ENCODE assay signal across 14 mouse cellular contexts in the genomic region with DNA sequence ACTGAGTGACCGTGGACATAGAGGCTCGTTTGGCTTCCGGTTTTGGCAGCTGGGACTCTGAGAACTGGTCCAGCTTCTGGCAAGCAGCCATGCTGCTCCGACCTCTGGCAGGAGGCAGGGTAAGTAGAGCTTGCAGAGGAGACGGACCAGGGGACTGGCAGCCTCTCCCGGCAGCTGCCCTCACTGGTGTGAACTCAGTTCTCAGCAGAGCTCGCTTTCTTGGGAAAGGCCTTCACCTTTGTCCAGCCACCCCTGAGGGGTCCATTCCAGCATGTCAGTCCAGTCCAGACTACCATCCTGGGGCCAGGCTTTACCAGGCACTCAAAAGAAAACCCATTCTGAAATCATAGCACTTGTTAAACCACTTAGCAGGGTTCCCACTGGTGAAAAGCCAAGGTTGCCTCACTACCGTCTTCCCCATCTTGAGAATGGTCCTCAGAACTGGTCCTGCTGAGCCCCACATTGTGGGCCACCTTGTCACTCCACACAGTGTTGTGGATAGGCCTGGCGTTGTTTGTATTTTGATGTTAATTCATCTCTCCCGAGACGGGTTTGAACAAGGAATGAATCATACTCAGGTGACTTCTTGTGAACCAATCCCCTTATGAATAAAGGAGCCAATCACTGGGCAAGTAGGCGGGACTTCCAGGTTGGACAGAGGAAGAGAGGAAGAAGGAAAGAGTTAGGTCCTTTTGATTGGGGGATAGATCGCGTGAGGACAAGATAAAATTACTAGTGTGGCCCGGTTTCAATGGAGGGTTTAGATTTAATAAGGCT. TPM values are rescaled to one million over a fixed set of nuclear protein-coding genes. Genes with fewer than 3 reads are reported as not detected.
DNase-seq lines count a peak whose midpoint lies in the region; ATAC-seq and TF ChIP-seq lines count a peak whose summit lies in the region.
"Had no signal": no experiment of that assay in that cellular context is flagged by ENCODE, and none has a peak within 500 bp of the region (broad histone marks: within the 10 kb centered on the region; RNA-seq: fewer than 3 reads in every experiment).

No protein-coding gene starts in this region.

- no peaks in the 10 kb centered on the region for H3K27me3 ChIP-seq in heart, adult 2 months (ENCODE audit: control insufficient read depth, insufficient read depth, low read length)
- H3K27me3 ChIP-seq in heart, embryonic 12.5 days (replicated peaks): peaks cover 14% of the 10 kb centered on the region
- H3K27me3 ChIP-seq in lung, embryonic 16.5 days (ENCODE audit: control insufficient read depth, insufficient read depth, low read depth, low read length): no peaks in the 10 kb centered on the region
- peaks cover 42% of the 10 kb centered on the region for H3K27me3 ChIP-seq in forebrain, embryonic 10.5 days (ENCODE audit: poor library complexity, severe bottlenecking)
- peaks cover 5% of the 10 kb centered on the region; the same call in 1 of the 2 replicates for H3K27me3 ChIP-seq in forebrain, embryonic 13.5 days
- H3K27me3 ChIP-seq: CH12.LX; embryonic facial prominence, embryonic 15.5 days had no signal

- H3K4me1 ChIP-seq in heart, adult 2 months (ENCODE audit: control insufficient read depth, insufficient read depth, low read length): no peaks in the 10 kb centered on the region
- no peaks in the 10 kb centered on the region for H3K4me1 ChIP-seq in heart, embryonic 12.5 days (replicated peaks)
- H3K4me1 ChIP-seq in lung, embryonic 16.5 days (replicated peaks; ENCODE audit: control insufficient read depth, insufficient read depth, low read length): peaks cover 6% of the 10 kb centered on the region
- H3K4me1 ChIP-seq in forebrain, embryonic 10.5 days: peaks cover 31% of the 10 kb centered on the region
- peaks cover 4% of the 10 kb centered on the region; the same call in 1 of the 2 replicates for H3K4me1 ChIP-seq in forebrain, embryonic 13.5 days

- TF ChIP-seq EP300 in heart, adult 2 months (IDR thresholded peaks at IDR 0.05; ENCODE audit: insufficient read depth, low read depth, low read length): no peak

- no peaks in the 10 kb centered on the region for H3K79me2 ChIP-seq in heart, adult 2 months (replicated peaks; ENCODE audit: control insufficient read depth, insufficient read depth, low read length)

- peak; percentile 46 to 63 for DNase-seq in heart, adult 2 months
- no peak for DNase-seq in lung, postnatal 25 days (ENCODE audit: low spot score)
- DNase-seq in frontal cortex, postnatal 10 days (ENCODE audit: low spot score in 2 of 2): peak; percentile 42 to 43
- peak; percentile 44 for DNase-seq in right cerebral cortex, postnatal 14 days
- no peak for DNase-seq in forebrain, embryonic 10.5 days (ENCODE audit: extremely low spot score, low spot score)

- no peaks in the 10 kb centered on the region for H3K36me3 ChIP-seq in heart, adult 2 months (ENCODE audit: control insufficient read depth, insufficient read depth, low read length)
- no peaks in the 10 kb centered on the region for H3K36me3 ChIP-seq in heart, embryonic 12.5 days
- H3K36me3 ChIP-seq in lung, embryonic 16.5 days (ENCODE audit: control insufficient read depth, insufficient read depth, low read length): no peaks in the 10 kb centered on the region
- no peaks in the 10 kb centered on the region for H3K36me3 ChIP-seq in forebrain, embryonic 10.5 days (replicated peaks)
- no peaks in the 10 kb centered on the region for H3K36me3 ChIP-seq in forebrain, embryonic 13.5 days (ENCODE audit: poor library complexity, severe bottlenecking)
- H3K36me3 ChIP-seq: embryonic facial prominence, embryonic 15.5 days had no signal

- no peak for TF ChIP-seq POLR2A in heart, adult 2 months (IDR thresholded peaks at IDR 0.05; ENCODE audit: insufficient read depth, low read depth, low read length)

- no peak overlapping the region for H3K27ac ChIP-seq in heart, adult 2 months
- no peak overlapping the region for H3K27ac ChIP-seq in heart, embryonic 12.5 days (ENCODE audit: poor library complexity, severe bottlenecking)
- H3K27ac ChIP-seq in lung, embryonic 16.5 days (ENCODE audit: low read length): no peak overlapping the region
- H3K27ac ChIP-seq in forebrain, embryonic 10.5 days: no peak overlapping the region
- no peak overlapping the region for H3K27ac ChIP-seq in forebrain, embryonic 13.5 days
- H3K27ac ChIP-seq: embryonic facial prominence, embryonic 15.5 days; stomach, postnatal 0 days had no signal

- 0 out of 2 replicates have a peak, but pooled peaks cover 4% of the 10 kb centered on the region for H3K9me3 ChIP-seq in heart, embryonic 12.5 days (replicated peaks)
- H3K9me3 ChIP-seq in lung, embryonic 16.5 days (ENCODE audit: control insufficient read depth, low read length): no peaks in the 10 kb centered on the region
- H3K9me3 ChIP-seq in forebrain, embryonic 10.5 days: no peaks in the 10 kb centered on the region; the same call in 1 of the 2 replicates
- no peaks in the 10 kb centered on the region for H3K9me3 ChIP-seq in forebrain, embryonic 13.5 days (replicated peaks)
- H3K9me3 ChIP-seq: embryonic facial prominence, embryonic 15.5 days had no signal

- WGBS in heart, adult 2 months: 60% methylated on average over 15 of the region's 15 CpGs
- 74% methylated on average over 15 of the region's 15 CpGs for WGBS in heart, embryonic 12.5 days
- 56% methylated on average over 15 of the region's 15 CpGs for WGBS in lung, embryonic 16.5 days
- WGBS in forebrain, embryonic 10.5 days: 86% methylated on average over 15 of the region's 15 CpGs
- WGBS in forebrain, embryonic 13.5 days: 69% methylated on average over 15 of the region's 15 CpGs

- no peak overlapping the region for H3K9ac ChIP-seq in heart, adult 2 months (ENCODE audit: low read depth, low read length)
- no peak overlapping the region for H3K9ac ChIP-seq in heart, embryonic 12.5 days
- H3K9ac ChIP-seq in lung, embryonic 16.5 days (ENCODE audit: low read length): no peak overlapping the region
- no peak overlapping the region for H3K9ac ChIP-seq in forebrain, embryonic 13.5 days
- H3K9ac ChIP-seq: embryonic facial prominence, embryonic 15.5 days had no signal

- TF ChIP-seq CTCF in heart, adult 2 months (IDR thresholded peaks at IDR 0.05): no peak

- no peak overlapping the region for H3K4me2 ChIP-seq in heart, embryonic 12.5 days
- no peak overlapping the region for H3K4me2 ChIP-seq in lung, embryonic 16.5 days (ENCODE audit: low read depth, low read length)
- H3K4me2 ChIP-seq in forebrain, embryonic 13.5 days: no peak overlapping the region
- H3K4me2 ChIP-seq: embryonic facial prominence, embryonic 15.5 days had no signal

- H3K4me3 ChIP-seq in heart, adult 2 months: no peak overlapping the region
- H3K4me3 ChIP-seq in heart, embryonic 12.5 days: no peak overlapping the region
- H3K4me3 ChIP-seq in lung, embryonic 16.5 days (ENCODE audit: low read length): no peak overlapping the region
- no peak overlapping the region for H3K4me3 ChIP-seq in forebrain, embryonic 10.5 days
- H3K4me3 ChIP-seq in forebrain, embryonic 13.5 days: no peak overlapping the region
- H3K4me3 ChIP-seq: embryonic facial prominence, embryonic 15.5 days had no signal

- intact Hi-C loops in heart, adult 2 months (cut with DNase I): no loop called here

- no peak for ATAC-seq in heart, embryonic 12.5 days (ENCODE audit: insufficient number of reproducible peaks, low FRiP score)
- ATAC-seq in lung, embryonic 16.5 days (ENCODE audit: low read depth): peak; percentile 54; the same call in 1 of the 2 replicates
- ATAC-seq in forebrain, embryonic 13.5 days: no peak
- ATAC-seq: inflammation-experienced regulatory T-cells, adult 6 months had no signal

RNA-seq across cellular contexts. Expression of a gene that starts 12.3 kb away (rescaled TPM):
- not detected for total RNA-seq in heart, adult 2 months (2021)
- polyA plus RNA-seq in heart, adult 2 months (2012; rRNA removed): 0.18 and 0.47 TPM in 2 replicates
- polyA plus RNA-seq in heart, embryonic 12.5 days (2016; fragmentation: Nextera tagmentation; extraction: Ambion mirVana): not detected in 2 replicates
- not detected in 2 replicates for polyA plus RNA-seq in lung, embryonic 16.5 days (2015; fragmentation: Nextera tagmentation; extraction: Ambion mirVana)
- not detected in 2 replicates for polyA plus RNA-seq in forebrain, embryonic 10.5 days (2016; fragmentation: Nextera tagmentation; extraction: Ambion mirVana)
- polyA plus RNA-seq in forebrain, embryonic 13.5 days (2015; fragmentation: Nextera tagmentation; extraction: Ambion mirVana): not detected in 2 replicates
- total RNA-seq: CH12.LX; left cerebral cortex, postnatal 10 days had no signal
- polyA plus RNA-seq: embryonic facial prominence, embryonic 15.5 days; inflammation-experienced regulatory T-cells, adult 6 months; liver, embryonic 16.5 days; stomach, postnatal 0 days had no signal

RNA-seq across cellular contexts. Expression of a gene that starts 18.6 kb away (rescaled TPM):
- 10 to 100 TPM; 16.8 to 18.1 TPM for total RNA-seq in heart, adult 2 months (2021)
- 7.6 and 10.8 TPM in 2 replicates for polyA plus RNA-seq in heart, adult 2 months (2012; rRNA removed)
- polyA plus RNA-seq in heart, embryonic 12.5 days (2016; fragmentation: Nextera tagmentation; extraction: Ambion mirVana): 21.8 and 23.0 TPM in 2 replicates
- polyA plus RNA-seq in lung, embryonic 16.5 days (2015; fragmentation: Nextera tagmentation; extraction: Ambion mirVana): 25.2 and 27.9 TPM in 2 replicates
- polyA plus RNA-seq in forebrain, embryonic 10.5 days (2016; fragmentation: Nextera tagmentation; extraction: Ambion mirVana): 40.1 and 43.1 TPM in 2 replicates
- polyA plus RNA-seq in forebrain, embryonic 13.5 days (2015; fragmentation: Nextera tagmentation; extraction: Ambion mirVana): 37.6 and 41.3 TPM in 2 replicates
- total RNA-seq: CH12.LX had no signal

Comparison
In these comparisons a context has a peak if more than half of its experiments do, and no peak if none do; other contexts are left out.
1. DNase-seq: peak in heart, adult 2 months (2 of 2), frontal cortex, postnatal 10 days (2 of 2) and right cerebral cortex, postnatal 14 days (single experiment); none in lung, postnatal 25 days (single experiment) and forebrain, embryonic 10.5 days (single experiment).